Mouse (Mus musculus) kidney, adult 2 months (tissue): ENCODE results near the gene Mt4.

ENCODE experiments used
- CTCF ChIP-seq: fragments of 200-500 bp; conservative IDR thresholded peaks from 2 replicates; pipeline ENCODE4 v1.5.1; 2011; ENCODE audit warnings: low read depth, mild to moderate bottlenecking, control low read depth, low read length, moderate library complexity, mixed read lengths; ENCODE audit not compliant: insufficient read depth, insufficient read length
- POLR2A ChIP-seq: fragments of 200-500 bp; IDR thresholded peaks from one replicate; pipeline ENCODE4 v1.6.1; 2011; ENCODE audit warnings: low read depth, low read length, control low read depth

- TF ChIP-seq POLR2A, result no peak
- no peak for TF ChIP-seq CTCF
Measured at GRCm38 (mm10) chr8:94136192-94136591, 805 bp upstream of the Mt4 start.
